Mouse (Mus musculus): ENCODE data around the gene Tenm1.

DNA sequence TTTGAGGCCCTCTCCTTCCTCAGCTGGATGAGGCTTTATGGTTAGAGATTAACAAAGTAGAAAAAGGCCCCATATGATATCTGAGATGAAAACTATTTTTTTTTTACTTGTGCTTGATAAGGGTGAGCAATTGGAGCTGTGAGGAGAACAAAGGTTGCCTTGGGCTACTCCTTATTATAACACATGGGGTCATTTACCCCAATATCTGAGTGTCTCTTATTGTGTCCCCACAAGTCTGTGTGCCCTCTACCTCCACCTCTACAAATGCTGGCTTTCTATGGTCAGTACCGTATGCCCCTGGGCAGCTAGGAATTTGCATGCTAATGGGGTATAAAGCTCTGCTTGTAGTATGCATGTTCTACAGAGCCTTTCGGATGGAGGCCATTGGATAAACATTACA, 848.4 kb downstream of the Tenm1 start:
- TF ChIP-seq CTCF (IDR thresholded peaks at IDR 0.05; ENCODE audit: low read depth, low read length) (no peak), GATA1 (IDR thresholded peaks at IDR 0.05; ENCODE audit: borderline replicate concordance, low read length) (no peak), GATA2 (IDR thresholded peaks at IDR 0.05; ENCODE audit: borderline replicate concordance, low read depth, low read length) (no peak), TAL1 (conservative IDR thresholded peaks at IDR 0.05; ENCODE audit: low read depth, low read length) (no peak)

All from G1E (cell line).